Mouse (Mus musculus): ENCODE results near the gene Mrm1. TPM values are rescaled to one million over a fixed set of nuclear protein-coding genes. Genes with fewer than 3 reads are reported as not detected.

The Mrm1 gene
- total RNA-seq, 4 experiments from 2014 or later, result 10.5 to 15.0 (median 10.6) TPM

GRCm38 (mm10) chr11:84813724-84814510 is 5.4 kb downstream of the Mrm1 start:
- DNase-seq (ENCODE audit: low spot score in 2 of 2), result peak in 1 of 2 experiments; percentile 79

- no peak for DNase-seq (ENCODE audit: low spot score in 2 of 2)
These were observed 14.9 kb downstream of the Mrm1 start for GRCm38 (mm10) chr11:84804373-84804772.

- DNase-seq (ENCODE audit: low spot score in 2 of 2), result peak in 1 of 2 experiments; percentile 67
These were observed 21.5 kb downstream of the Mrm1 start for GRCm38 (mm10) chr11:84797627-84798353.

GRCm38 (mm10) chr11:84797026-84797425 is 22.3 kb downstream of the Mrm1 start:
- no peak for DNase-seq (ENCODE audit: low spot score in 2 of 2)

GRCm38 (mm10) chr11:84794496-84795113 is 24.7 kb downstream of the Mrm1 start:
- DNase-seq (ENCODE audit: low spot score in 2 of 2), result peak; percentile 36 to 80

GRCm38 (mm10) chr11:84793545-84793944 is 25.8 kb downstream of the Mrm1 start:
- no peak for DNase-seq (ENCODE audit: low spot score in 2 of 2)

- no peak for DNase-seq (ENCODE audit: low spot score in 2 of 2)
These were observed 28.9 kb downstream of the Mrm1 start for GRCm38 (mm10) chr11:84790383-84790782.

GRCm38 (mm10) chr11:84780143-84780870 is 39.0 kb downstream of the Mrm1 start:
- DNase-seq (ENCODE audit: low spot score in 2 of 2), result no peak

GRCm38 (mm10) chr11:84775560-84775959 is 43.8 kb downstream of the Mrm1 start:
- DNase-seq (ENCODE audit: low spot score in 2 of 2), result no peak

- no peak for DNase-seq (ENCODE audit: low spot score in 2 of 2)
These were observed 44.3 kb downstream of the Mrm1 start for GRCm38 (mm10) chr11:84774870-84775514.

GRCm38 (mm10) chr11:84767898-84768297 is 51.4 kb downstream of the Mrm1 start:
- DNase-seq (ENCODE audit: low spot score in 2 of 2), result no peak

- DNase-seq (ENCODE audit: low spot score in 2 of 2), result no peak
These were observed 54.2 kb downstream of the Mrm1 start for GRCm38 (mm10) chr11:84765125-84765524.

- DNase-seq (ENCODE audit: low spot score in 2 of 2), result no peak
These were observed 54.8 kb downstream of the Mrm1 start for GRCm38 (mm10) chr11:84764527-84764961.

GRCm38 (mm10) chr11:84764116-84764515 is 55.2 kb downstream of the Mrm1 start:
- DNase-seq (ENCODE audit: low spot score in 2 of 2), result no peak

Other genes starting within 250 kb of the Mrm1 start
- gene Dhrs11, start 9.5 kb upstream of the Mrm1 start, total RNA-seq (2022), result 1 to 10 TPM; 5.6 to 8.5 (median 6.5) TPM
- gene Ggnbp2, start 51.3 kb upstream of the Mrm1 start, total RNA-seq (2022), result 100 to 1,000 TPM in 1 of 4 experiments, 10 to 100 TPM in 3; 91.1 to 104 (median 95.4) TPM
- 10 to 100 TPM in 1 of 4 experiments, 1 to 10 TPM in 3; 8.5 to 14.4 (median 9.0) TPM for gene Myo19, start 60.6 kb upstream of the Mrm1 start, total RNA-seq (2022)
- 1 to 10 TPM; 6.9 to 7.8 (median 7.6) TPM for gene Pigw, start 60.8 kb upstream of the Mrm1 start, total RNA-seq (2022)
- gene Znhit3, start 96.9 kb upstream of the Mrm1 start, total RNA-seq (2022), result 10 to 100 TPM; 26.9 to 34.3 (median 31.1) TPM
- gene Car4, start 138.3 kb upstream of the Mrm1 start, total RNA-seq (2022), result 10 to 100 TPM; 54.6 to 84.1 (median 66.1) TPM